Mouse (Mus musculus): ENCODE results near the gene St3gal3. TPM values are rescaled to one million over a fixed set of nuclear protein-coding genes. Genes with fewer than 3 reads are reported as not detected.

St3gal3 gene
- polyA plus RNA-seq, 1 experiment from 2014 or later, result 7.3 TPM

DNA sequence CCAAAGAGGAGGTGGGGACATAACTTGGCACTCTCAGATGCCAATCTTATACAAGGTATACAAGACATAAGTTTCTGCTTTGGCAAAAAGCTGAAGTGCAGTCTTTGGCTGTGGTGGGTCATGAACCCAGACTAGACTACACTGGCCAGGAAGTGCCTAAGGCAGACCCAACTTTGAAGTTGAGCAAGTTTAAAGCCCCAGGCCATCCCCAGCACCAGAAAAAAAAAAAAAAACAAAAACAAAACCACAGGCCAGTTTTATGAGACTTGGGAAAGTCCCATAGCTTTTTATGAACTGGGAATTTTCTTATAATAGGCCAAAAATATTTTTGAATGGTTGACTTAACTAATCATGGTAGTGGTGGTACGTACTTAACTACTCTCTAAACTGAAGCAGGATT, 700 bp upstream of the St3gal3 start:
- Histone ChIP-seq H3K27ac (replicated peaks; ENCODE audit: low read depth, low read length) (no peak overlapping the region), H3K36me3 (ENCODE audit: control insufficient read depth, insufficient read depth, low read length) (peaks cover 17% of the 10 kb centered on the region), H3K9me3 (ENCODE audit: control insufficient read depth, low read length) (no peaks in the 10 kb centered on the region), H3K27me3 (ENCODE audit: control insufficient read depth, insufficient read depth, low read length) (no peaks in the 10 kb centered on the region), H3K4me1 (ENCODE audit: control insufficient read depth, insufficient read depth, low read length) (0 out of 2 replicates have a peak, but pooled peaks cover 2% of the 10 kb centered on the region), H3K9ac (ENCODE audit: low read length) (peak overlapping the region; percentile 55), H3K4me2 (ENCODE audit: low read depth, severe bottlenecking) (peak overlapping the region; percentile 83), H3K4me3 (ENCODE audit: low read depth, low read length) (peak overlapping the region; percentile 91)
- no peak; the same call in 1 of the 2 replicates for ATAC-seq (ENCODE audit: insufficient number of reproducible peaks, low FRiP score, low TSS enrichment, low read depth)
- DNase-seq (ENCODE audit: low spot score), result no peak
- WGBS, result 94% methylated on average over 1 of the region's 1 CpGs

DNA sequence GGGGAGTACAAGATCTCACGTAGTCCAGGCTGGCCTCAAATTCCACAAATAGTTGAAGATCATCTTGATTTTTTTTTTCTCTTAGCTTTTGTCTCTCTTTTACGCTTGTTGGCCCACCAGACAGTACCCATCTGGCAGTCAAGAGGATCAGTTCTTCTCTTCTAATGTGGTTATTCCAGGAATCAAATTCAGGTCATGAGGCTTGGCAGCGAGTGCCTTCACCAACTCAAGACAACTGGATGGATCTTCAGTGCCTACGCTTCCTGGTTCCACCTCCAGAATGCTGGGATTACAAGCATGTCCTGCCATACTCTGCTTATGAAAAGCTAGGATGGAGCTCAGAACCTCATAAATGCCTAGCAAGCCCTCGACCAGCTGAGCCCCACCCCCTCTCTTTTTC, 3.4 kb downstream of the St3gal3 start:
- H3K4me2 ChIP-seq (ENCODE audit: low read depth, severe bottlenecking), result no peak overlapping the region
- H3K36me3 ChIP-seq (ENCODE audit: control insufficient read depth, insufficient read depth, low read length), result no peaks in the 10 kb centered on the region; the same call in 1 of the 2 replicates
- no peak overlapping the region for H3K9ac ChIP-seq (ENCODE audit: low read length)
- H3K4me3 ChIP-seq (ENCODE audit: low read depth, low read length), result no peak overlapping the region
- H3K9me3 ChIP-seq (ENCODE audit: control insufficient read depth, low read length), result no peaks in the 10 kb centered on the region
- no peaks in the 10 kb centered on the region for H3K27me3 ChIP-seq (ENCODE audit: control insufficient read depth, insufficient read depth, low read length)
- DNase-seq (ENCODE audit: low spot score) (no peak), ATAC-seq (ENCODE audit: insufficient number of reproducible peaks, low FRiP score, low TSS enrichment, low read depth) (no peak)
- 0 out of 2 replicates have a peak, but pooled peaks cover 2% of the 10 kb centered on the region for H3K4me1 ChIP-seq (ENCODE audit: control insufficient read depth, insufficient read depth, low read length)
- H3K27ac ChIP-seq (replicated peaks; ENCODE audit: low read depth, low read length), result no peak overlapping the region
- 91% methylated on average over 5 of the region's 5 CpGs for WGBS

DNA sequence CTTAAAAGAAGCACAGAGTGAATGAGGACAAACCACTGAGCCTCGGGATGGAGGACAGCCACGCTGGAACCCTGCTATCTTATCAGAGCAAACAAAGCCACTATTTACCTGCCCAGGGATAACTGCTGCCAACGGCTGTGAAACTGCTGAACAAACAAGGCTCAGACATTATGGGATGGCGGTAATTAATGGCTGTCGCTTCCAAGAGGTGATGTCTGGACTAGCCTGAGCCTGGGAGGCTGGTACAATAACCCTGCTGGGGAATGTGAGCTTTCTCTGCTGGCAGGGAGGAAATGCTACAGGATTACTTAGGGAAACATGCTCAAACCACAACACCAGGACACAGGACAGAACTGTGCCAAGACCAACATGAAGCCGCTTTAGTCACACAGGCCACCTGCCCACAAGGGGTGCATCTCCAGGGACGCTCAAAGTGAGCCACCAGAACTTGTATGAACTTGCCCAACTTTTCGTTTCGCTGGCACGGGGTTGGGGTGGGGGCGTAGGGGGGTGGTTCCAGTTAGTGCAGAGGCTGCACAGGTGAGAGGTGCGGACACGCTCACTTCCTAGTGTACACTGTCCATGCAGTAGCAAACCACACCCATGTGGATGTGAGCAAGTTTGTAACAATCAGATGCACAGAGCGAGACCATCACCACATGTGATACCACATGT, 11.5 kb downstream of the St3gal3 start:
- Histone ChIP-seq H3K4me2 (ENCODE audit: low read depth, severe bottlenecking) (no peak overlapping the region), H3K4me1 (ENCODE audit: control insufficient read depth, insufficient read depth, low read length) (no peaks in the 10 kb centered on the region), H3K4me3 (ENCODE audit: low read depth, low read length) (no peak overlapping the region), H3K27me3 (ENCODE audit: control insufficient read depth, insufficient read depth, low read length) (no peaks in the 10 kb centered on the region), H3K36me3 (ENCODE audit: control insufficient read depth, insufficient read depth, low read length) (no peaks in the 10 kb centered on the region), H3K9ac (ENCODE audit: low read length) (no peak overlapping the region), H3K27ac (replicated peaks; ENCODE audit: low read depth, low read length) (no peak overlapping the region), H3K9me3 (ENCODE audit: control insufficient read depth, low read length) (no peaks in the 10 kb centered on the region)
- DNase-seq (ENCODE audit: low spot score) (no peak), ATAC-seq (ENCODE audit: insufficient number of reproducible peaks, low FRiP score, low TSS enrichment, low read depth) (no peak; the same call in 1 of the 2 replicates)
- WGBS, result 78% methylated on average over 14 of the region's 14 CpGs

DNA sequence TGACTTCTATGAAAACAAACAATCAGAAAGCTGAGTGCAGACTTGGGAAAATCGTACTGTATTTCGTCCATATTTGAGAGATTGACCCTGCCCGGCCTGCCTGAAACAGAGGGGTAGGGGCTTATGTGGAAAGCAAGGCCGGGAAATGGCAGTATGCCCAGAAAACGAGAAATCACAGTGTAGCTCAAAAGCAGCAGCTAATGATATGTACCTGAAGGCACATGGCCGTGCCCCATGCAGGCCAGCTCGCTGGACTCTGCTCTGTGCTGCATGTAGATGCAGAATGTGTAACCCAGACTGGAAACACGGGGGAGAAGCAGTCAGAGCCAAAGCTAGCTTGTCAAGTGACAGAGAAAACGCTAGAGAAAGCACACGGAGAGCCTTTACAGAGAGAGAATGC, 12.6 kb downstream of the St3gal3 start:
- DNase-seq (ENCODE audit: low spot score) (no peak), ATAC-seq (ENCODE audit: insufficient number of reproducible peaks, low FRiP score, low TSS enrichment, low read depth) (no peak)
- H3K27ac ChIP-seq (replicated peaks; ENCODE audit: low read depth, low read length), result no peak overlapping the region
- no peaks in the 10 kb centered on the region for H3K36me3 ChIP-seq (ENCODE audit: control insufficient read depth, insufficient read depth, low read length)
- H3K4me3 ChIP-seq (ENCODE audit: low read depth, low read length), result no peak overlapping the region
- no peak overlapping the region for H3K4me2 ChIP-seq (ENCODE audit: low read depth, severe bottlenecking)
- 88% methylated on average over 10 of the region's 10 CpGs for WGBS
- no peaks in the 10 kb centered on the region for H3K4me1 ChIP-seq (ENCODE audit: control insufficient read depth, insufficient read depth, low read length)
- H3K9ac ChIP-seq (ENCODE audit: low read length), result no peak overlapping the region
- H3K27me3 ChIP-seq (ENCODE audit: control insufficient read depth, insufficient read depth, low read length), result no peaks in the 10 kb centered on the region
- H3K9me3 ChIP-seq (ENCODE audit: control insufficient read depth, low read length), result no peaks in the 10 kb centered on the region

DNA sequence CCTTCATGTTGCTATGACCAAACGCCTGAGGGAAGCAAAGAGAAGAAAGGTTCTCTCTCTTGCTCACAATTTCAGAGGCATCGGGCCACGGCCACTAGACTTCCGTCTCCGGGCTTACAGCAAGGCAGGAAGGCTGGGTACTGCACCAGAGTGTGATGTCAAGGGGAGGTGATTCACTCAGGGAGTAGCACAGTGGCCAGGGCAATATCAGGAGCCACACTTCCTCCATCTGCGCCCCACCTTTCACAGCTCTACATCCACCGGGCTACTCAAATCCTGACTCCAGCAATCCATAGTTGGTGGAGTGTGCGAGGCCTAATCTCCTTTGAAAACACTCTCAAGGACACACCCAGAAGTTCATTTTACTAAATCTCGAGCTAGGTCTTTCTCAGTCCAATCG, 17.1 kb downstream of the St3gal3 start:
- Histone ChIP-seq H3K36me3 (ENCODE audit: control insufficient read depth, insufficient read depth, low read length) (no peaks in the 10 kb centered on the region), H3K9ac (ENCODE audit: low read length) (no peak overlapping the region), H3K27ac (replicated peaks; ENCODE audit: low read depth, low read length) (no peak overlapping the region), H3K27me3 (ENCODE audit: control insufficient read depth, insufficient read depth, low read length) (no peaks in the 10 kb centered on the region), H3K4me3 (ENCODE audit: low read depth, low read length) (no peak overlapping the region), H3K9me3 (ENCODE audit: control insufficient read depth, low read length) (no peaks in the 10 kb centered on the region), H3K4me2 (ENCODE audit: low read depth, severe bottlenecking) (no peak overlapping the region), H3K4me1 (ENCODE audit: control insufficient read depth, insufficient read depth, low read length) (no peaks in the 10 kb centered on the region)
- no peak for DNase-seq (ENCODE audit: low spot score)
- no peak for ATAC-seq (ENCODE audit: insufficient number of reproducible peaks, low FRiP score, low TSS enrichment, low read depth)
- 94% methylated on average over 10 of the region's 10 CpGs for WGBS

DNA sequence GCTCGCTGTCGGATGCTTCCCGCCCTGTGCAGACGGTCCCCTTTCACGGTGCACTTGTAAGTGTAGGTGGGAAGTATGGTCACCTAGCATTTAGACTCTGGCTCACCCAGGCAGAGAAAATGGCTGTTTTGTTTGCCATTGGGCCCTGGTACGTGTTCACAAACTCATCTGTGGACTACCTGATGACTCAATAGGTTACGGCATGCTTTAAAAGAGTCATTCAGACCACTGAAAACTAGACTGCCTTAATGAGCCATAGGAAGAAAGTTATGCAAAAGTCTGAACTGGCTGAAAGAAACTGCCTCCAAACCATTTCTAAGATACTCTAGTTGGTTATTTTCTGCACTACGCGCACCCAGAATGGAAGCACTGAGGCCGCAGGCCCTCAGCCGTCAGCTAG, 18.6 kb downstream of the St3gal3 start:
- no peaks in the 10 kb centered on the region for H3K4me1 ChIP-seq (ENCODE audit: control insufficient read depth, insufficient read depth, low read length)
- no peak for DNase-seq (ENCODE audit: low spot score)
- 91% methylated on average over 11 of the region's 11 CpGs for WGBS
- ATAC-seq (ENCODE audit: insufficient number of reproducible peaks, low FRiP score, low TSS enrichment, low read depth), result no peak
- H3K4me2 ChIP-seq (ENCODE audit: low read depth, severe bottlenecking), result no peak overlapping the region
- H3K9me3 ChIP-seq (ENCODE audit: control insufficient read depth, low read length), result no peaks in the 10 kb centered on the region
- H3K36me3 ChIP-seq (ENCODE audit: control insufficient read depth, insufficient read depth, low read length), result no peaks in the 10 kb centered on the region
- no peak overlapping the region for H3K27ac ChIP-seq (replicated peaks; ENCODE audit: low read depth, low read length)
- no peaks in the 10 kb centered on the region for H3K27me3 ChIP-seq (ENCODE audit: control insufficient read depth, insufficient read depth, low read length)
- H3K4me3 ChIP-seq (ENCODE audit: low read depth, low read length), result no peak overlapping the region
- no peak overlapping the region for H3K9ac ChIP-seq (ENCODE audit: low read length)

DNA sequence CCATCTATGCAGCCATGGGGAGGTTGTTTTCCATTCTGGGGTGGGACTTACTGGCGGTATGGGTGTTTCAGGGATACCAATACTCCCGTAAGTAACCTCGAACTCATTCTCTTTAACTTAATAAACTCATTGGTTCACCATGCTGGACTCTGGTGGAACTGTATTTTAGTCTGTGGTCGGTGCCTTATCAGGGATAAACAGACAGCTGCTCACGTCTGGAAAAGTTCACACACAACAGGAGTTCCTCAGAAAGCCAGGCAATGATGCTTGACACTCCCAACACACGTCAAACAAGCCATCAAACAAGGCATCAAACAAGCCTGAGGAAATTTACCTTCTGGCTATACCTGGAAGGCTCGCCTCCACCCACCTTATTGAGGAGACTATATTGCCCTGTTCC, 19.6 kb downstream of the St3gal3 start:
- 89% methylated on average over 7 of the region's 7 CpGs for WGBS
- ATAC-seq (ENCODE audit: insufficient number of reproducible peaks, low FRiP score, low TSS enrichment, low read depth) (no peak), DNase-seq (ENCODE audit: low spot score) (no peak)
- Histone ChIP-seq H3K4me2 (ENCODE audit: low read depth, severe bottlenecking) (no peak overlapping the region), H3K27me3 (ENCODE audit: control insufficient read depth, insufficient read depth, low read length) (no peaks in the 10 kb centered on the region), H3K27ac (replicated peaks; ENCODE audit: low read depth, low read length) (no peak overlapping the region), H3K9me3 (ENCODE audit: control insufficient read depth, low read length) (no peaks in the 10 kb centered on the region), H3K9ac (ENCODE audit: low read length) (no peak overlapping the region), H3K4me3 (ENCODE audit: low read depth, low read length) (no peak overlapping the region), H3K36me3 (ENCODE audit: control insufficient read depth, insufficient read depth, low read length) (no peaks in the 10 kb centered on the region), H3K4me1 (ENCODE audit: control insufficient read depth, insufficient read depth, low read length) (no peaks in the 10 kb centered on the region)

DNA sequence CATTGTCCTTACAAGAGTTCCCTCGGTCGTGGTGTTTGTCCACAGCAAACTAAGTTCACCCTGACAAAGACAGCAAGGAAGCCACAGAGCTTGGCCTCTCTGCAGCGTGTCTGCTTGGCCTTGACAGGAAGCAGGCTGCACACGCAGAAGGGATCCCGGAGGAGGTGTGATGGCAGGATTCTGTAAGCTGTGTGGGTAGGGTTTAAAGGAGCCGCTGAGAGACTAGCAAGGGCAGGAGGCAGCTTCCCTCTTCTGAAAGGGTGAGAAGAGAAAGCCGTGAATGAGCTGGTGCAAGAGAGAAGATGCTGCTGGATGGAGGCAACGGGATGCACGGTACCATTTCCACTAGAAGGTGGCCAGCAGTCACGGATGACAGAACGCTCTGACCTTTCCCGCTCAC, 22.1 kb downstream of the St3gal3 start:
- DNase-seq (ENCODE audit: low spot score) (no peak), ATAC-seq (ENCODE audit: insufficient number of reproducible peaks, low FRiP score, low TSS enrichment, low read depth) (no peak)
- H3K27me3 ChIP-seq (ENCODE audit: control insufficient read depth, insufficient read depth, low read length), result no peaks in the 10 kb centered on the region
- 84% methylated on average over 12 of the region's 12 CpGs for WGBS
- H3K9ac ChIP-seq (ENCODE audit: low read length), result no peak overlapping the region
- H3K4me2 ChIP-seq (ENCODE audit: low read depth, severe bottlenecking), result no peak overlapping the region
- no peaks in the 10 kb centered on the region; the same call in 1 of the 2 replicates for H3K36me3 ChIP-seq (ENCODE audit: control insufficient read depth, insufficient read depth, low read length)
- H3K4me1 ChIP-seq (ENCODE audit: control insufficient read depth, insufficient read depth, low read length), result peaks cover 2% of the 10 kb centered on the region; the same call in 1 of the 2 replicates
- no peak overlapping the region for H3K4me3 ChIP-seq (ENCODE audit: low read depth, low read length)
- no peak overlapping the region for H3K27ac ChIP-seq (replicated peaks; ENCODE audit: low read depth, low read length)
- H3K9me3 ChIP-seq (ENCODE audit: control insufficient read depth, low read length), result no peaks in the 10 kb centered on the region

DNA sequence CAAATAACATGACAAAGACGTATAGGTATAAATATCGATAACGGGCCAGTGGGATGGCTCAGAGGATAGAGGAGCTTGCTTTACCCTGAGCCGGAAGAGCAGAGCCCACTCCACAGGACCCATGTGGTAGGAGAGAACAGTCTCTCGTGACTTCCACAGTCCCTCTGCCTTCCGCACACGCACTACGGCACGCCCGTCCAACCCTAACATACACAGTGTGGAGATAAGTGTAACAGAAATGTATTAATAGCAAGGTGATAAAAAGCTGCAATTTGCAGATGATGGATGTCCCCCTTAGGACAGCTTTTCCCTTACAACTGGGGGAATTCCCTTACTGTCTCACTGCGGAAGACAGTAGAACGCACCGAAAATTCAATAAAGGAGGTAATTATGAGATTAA, 25.1 kb downstream of the St3gal3 start:
- 92% methylated on average over 13 of the region's 13 CpGs for WGBS
- ATAC-seq (ENCODE audit: insufficient number of reproducible peaks, low FRiP score, low TSS enrichment, low read depth), result no peak
- DNase-seq (ENCODE audit: low spot score), result no peak
- no peak overlapping the region for H3K4me3 ChIP-seq (ENCODE audit: low read depth, low read length)
- no peaks in the 10 kb centered on the region for H3K27me3 ChIP-seq (ENCODE audit: control insufficient read depth, insufficient read depth, low read length)
- no peak overlapping the region for H3K4me2 ChIP-seq (ENCODE audit: low read depth, severe bottlenecking)
- no peak overlapping the region for H3K27ac ChIP-seq (replicated peaks; ENCODE audit: low read depth, low read length)
- H3K9ac ChIP-seq (ENCODE audit: low read length), result no peak overlapping the region
- H3K4me1 ChIP-seq (ENCODE audit: control insufficient read depth, insufficient read depth, low read length), result peaks cover 2% of the 10 kb centered on the region; the same call in 1 of the 2 replicates
- H3K36me3 ChIP-seq (ENCODE audit: control insufficient read depth, insufficient read depth, low read length), result no peaks in the 10 kb centered on the region; the same call in 1 of the 2 replicates
- H3K9me3 ChIP-seq (ENCODE audit: control insufficient read depth, low read length), result no peaks in the 10 kb centered on the region
